Mouse (Mus musculus): Measurements from ENCODE around the gene Zfp54.
A peak's percentile ranks its signal among the peaks of the same experiment; 100 is the strongest.
"Not testable (repeated sequence)": the region's sequence is repeated elsewhere in the genome, so short reads cannot be mapped to it uniquely, and the experiment has no call there.

Zfp54 gene

DNA sequence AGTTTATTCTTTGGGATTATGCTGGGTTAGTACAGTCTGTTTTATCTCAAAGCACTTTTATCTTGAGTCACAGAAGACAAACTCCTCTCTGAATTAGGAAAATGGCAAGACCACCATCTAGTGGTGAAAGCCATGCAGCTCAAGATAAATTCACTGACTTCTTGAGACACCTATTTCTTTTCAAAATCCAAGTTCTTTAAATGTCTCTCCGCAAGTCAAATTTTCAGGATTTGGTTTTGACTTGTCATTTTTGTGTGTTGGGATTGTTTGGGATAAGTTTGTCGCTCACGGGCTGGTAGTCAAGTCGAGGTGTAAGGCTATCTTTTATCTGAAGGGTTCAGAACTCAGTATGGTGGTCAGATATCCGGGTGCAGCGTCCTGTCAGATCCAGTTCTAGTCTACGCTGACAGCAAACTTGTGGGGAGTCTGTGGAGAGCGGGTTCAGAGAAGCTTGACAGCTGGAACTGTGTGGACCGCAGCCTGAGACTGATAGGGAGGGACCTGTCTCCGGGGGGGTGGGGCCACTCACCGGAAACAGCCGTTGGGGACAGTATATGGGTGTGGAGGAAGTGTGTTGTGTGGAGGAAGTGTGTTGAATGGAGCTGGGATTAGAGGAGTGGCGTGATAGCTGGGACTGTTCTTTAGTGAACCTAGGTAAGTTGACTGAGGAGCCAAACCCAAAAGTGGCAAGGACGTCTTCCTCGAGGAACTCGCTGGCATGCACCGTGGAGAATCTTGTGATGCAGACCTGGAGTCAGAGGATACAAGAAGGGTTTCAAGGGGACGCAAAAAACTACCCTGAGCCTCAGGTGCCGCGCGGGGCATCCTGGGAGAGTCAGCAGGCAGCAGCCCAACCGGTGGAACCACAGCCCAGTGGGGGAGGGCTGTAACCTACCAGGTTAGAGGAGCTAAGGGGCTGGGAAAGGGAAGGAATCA, at the start of gene Zfp54:
TSS of gene Zfp54 (plus strand) at position 564 of the 936 bp plus-strand sequence.
- DNase-seq = peak; percentile 28

DNA sequence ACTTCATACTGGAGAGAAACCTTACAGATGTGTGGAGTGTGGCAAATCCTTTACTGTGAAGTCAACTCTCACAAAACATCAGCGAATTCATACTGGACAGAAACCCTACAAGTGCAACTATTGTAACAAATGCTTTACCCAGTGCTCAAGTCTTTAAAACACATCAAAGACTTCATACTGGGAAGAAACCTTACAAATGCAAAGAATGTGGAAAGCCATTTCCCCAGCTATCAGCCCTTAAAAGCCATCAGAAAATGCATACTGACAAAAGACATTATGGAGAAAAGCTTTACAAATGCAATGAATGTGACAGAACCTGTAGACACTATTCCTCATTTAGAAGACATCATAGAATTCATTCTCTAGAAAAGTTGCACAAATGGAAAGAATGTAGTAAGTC, 47.7 kb upstream of the Zfp54 start:
- DNase-seq = no peak

- peak; percentile 30 for DNase-seq
These were observed 39.5 kb upstream of the Zfp54 start, which contains the start of gene Zfp677 for GRCm38 (mm10) chr17:21383391-21384056. TSS of gene Zfp677 (plus strand) at chr17:21383748.

- DNase-seq = no peak
These were observed 39.0 kb upstream of the Zfp54 start for GRCm38 (mm10) chr17:21384057-21384411.

- not testable (repeated sequence) for DNase-seq
These were observed 15.9 kb downstream of the Zfp54 start for GRCm38 (mm10) chr17:21438806-21439400.

DNA sequence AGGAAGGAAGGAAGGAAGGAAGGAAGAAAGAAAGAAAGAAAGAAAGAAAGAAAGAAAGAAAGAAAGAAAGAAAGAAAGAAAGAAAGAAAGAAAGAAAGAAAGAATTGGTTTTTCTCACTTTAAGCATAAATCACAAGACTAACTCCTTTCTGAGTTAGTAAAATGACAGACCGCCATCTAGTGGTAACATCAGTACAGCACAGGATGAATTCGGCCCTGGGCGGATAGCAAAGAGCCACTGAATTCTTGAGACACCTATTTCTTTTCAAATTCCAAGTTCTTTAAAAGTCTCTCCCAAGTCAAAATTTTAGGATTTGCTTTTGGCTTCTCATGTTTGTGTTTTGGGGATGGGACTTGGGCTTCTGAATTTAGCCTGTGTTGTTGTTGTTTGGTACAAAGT, 26.6 kb downstream of the Zfp54 start:
- peak; percentile 61 for DNase-seq

DNA sequence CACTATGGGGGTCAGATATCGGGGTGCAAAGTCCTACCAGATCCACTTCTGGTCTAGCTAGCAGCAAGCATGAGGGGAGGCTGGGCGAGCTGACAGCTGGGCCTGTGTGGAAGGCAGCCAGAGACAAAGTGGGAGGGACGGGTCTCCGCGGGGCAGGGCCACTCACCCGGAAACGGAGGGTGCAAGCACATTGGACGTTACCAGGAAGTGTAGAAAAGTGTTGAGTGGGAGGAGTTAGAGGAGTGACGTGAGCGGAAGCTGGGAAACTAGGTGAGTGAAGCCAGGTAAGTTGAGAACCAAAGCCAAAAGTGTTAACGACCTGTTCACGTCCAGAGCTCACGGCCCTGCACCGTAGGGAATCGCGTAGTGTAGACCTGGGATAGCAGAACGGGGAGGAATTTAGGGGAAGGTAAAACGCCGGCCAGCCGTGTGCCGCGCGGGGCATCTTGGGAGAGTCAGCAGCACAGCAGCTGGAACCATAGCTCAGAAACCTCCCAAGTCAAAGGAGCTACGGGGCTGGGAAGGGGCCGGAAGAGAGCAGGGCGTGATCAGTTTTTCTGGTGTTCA, 27.2 kb downstream of the Zfp54 start, which contains the start of gene Zfp51:
TSS of gene Zfp51 (plus strand) at position 237 of the 567 bp plus-strand sequence.
- DNase-seq = peak; percentile 71

DNA sequence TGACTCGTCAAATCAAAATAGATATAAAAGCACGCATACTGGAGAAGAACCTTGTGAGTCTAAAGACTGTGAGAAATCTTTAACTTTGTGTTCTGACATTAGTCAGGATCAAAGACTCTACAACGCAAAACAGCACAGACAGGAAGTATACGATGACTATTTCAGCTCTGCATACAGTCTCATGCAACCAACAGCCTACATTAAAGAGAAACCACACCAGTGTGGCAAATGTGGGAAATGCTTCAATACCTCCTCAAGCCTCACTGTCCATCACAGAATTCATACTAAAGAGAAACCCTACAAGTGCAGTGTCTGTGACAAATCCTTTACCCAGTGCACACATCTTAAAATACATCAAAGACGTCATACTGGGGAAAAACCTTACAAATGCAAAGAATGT, 40.5 kb downstream of the Zfp54 start:
- no peak for DNase-seq

- no peak for DNase-seq
These were observed 49.1 kb downstream of the Zfp54 start for GRCm38 (mm10) chr17:21472032-21472652.

DNA sequence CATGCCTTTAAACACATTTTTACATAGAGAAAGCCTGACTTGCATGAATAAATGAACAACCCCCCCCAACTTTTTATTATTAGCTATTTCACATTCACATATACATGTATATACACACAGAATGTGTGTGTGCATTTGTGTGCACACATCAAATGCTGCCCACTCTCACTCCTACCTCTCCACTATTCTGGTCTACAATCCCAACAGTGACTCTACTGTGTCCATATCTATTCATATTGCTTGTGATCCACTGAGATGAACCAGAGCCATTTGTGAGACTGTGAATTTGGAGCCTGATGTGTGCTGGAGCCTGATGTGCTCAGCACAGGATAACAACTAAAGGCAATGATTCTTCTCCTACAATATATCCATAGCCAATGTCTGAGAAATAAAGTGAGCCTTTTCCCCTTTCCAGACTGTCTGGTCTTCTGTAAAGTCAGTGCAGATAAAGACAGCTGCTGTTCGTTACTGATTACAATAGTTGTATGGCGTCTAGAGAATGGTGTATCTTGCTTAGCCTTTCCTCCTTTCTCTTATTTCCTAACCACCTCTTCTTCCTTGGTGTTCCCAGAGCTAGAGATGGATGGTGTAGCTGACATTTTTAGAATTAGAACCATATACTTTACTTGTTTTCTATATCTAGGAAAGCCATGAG, 49.8 kb downstream of the Zfp54 start:
- no peak for DNase-seq

DNA sequence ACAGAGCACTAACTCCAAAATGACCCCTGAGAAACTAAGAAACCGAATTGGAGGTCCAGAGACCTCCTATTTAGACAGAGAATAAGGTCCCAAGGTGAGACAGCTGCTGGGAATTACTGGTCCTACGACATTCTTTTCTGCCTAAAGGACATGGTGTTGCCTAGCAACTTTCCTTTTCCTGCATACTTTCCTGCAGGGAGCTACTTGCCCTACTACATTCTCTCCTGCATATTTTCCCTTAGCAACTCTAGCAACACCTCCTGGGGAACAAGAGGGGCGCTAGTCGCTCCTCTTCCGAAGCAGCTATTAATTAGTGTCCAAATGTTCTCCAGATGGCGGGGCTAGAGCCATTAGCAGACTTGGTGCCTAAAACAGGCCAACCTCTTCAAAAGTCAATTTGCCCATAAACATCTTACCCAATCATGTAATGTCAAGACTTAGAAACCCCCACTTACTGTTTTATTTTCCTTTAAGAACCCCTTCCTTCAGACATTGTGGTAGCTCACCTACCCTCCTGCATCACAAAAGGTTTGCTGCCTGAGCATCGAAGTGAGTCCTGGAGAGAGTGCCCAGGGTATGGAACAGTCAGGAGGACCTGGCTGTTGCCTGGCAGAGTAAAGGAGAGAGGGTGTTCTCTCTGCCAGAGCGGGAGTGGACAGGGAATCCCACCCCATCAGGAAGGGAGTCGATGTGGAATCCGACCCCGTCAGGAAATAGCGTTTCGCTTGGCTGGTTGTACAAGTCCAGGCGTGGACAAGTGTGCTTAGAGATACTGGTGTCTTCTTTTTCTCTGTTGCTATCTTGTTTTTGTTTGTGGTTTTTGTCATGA, 50.5 kb downstream of the Zfp54 start:
- DNase-seq = no peak

GRCm38 (mm10) chr17:21474729-21475128, 51.7 kb downstream of the Zfp54 start:
- DNase-seq = not testable (repeated sequence)

DNA sequence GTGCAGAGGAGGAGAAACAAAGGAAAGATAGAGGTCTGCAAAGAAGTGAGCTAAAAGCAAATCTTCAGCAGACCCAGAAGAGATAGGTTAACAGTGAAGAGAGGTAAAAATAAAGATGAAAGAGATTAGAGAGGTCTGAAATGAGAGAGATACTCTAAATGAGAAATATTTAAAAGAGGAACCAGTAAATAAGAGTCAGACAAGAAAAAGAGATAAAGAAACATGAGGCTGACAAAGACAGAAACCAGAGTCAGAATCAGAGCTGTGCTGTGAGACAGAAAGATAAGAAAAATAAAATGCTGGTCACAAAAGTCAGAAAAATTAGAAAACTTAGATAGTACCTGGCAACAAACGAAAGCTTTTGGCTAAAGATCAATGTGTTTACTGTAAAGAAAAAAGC, 52.3 kb downstream of the Zfp54 start:
- not testable (repeated sequence) for DNase-seq

GRCm38 (mm10) chr17:21476351-21476750, 53.3 kb downstream of the Zfp54 start:
- not testable (repeated sequence) for DNase-seq

DNA sequence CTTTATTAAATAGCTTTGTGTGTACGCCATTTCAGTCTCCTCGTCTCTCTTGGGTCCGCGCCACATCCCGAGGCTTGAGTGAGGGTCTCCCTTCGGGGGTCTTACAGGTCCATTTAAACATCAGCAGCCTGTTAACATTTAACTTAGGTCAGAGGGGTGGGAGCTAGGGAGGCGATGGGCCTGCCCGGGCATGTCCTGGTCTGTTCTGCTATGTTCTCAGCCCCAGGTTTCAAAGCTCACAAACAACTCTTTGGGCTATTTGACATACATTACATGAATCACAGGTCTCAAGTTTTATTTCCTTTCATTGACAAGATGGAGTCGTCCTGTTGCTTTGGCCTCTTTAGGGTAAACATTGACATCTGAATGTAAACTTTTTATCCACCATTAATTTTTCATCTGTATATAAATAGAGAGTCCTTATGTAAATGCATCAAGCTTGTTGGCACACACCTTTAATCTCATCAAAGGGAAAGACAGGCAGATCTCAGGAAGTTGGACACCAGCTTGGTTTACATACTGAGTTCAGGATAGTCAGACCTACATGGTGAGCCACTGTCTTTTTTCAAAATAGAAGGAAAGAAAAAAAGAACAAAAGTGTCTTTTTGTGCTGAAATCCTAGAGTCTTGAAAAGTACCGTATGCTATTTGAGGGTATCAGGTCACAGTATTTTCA, 55.2 kb downstream of the Zfp54 start:
- not testable (repeated sequence) for DNase-seq

Data from cerebellum, adult 8-10 months (tissue).